Mouse (Mus musculus): ENCODE data around the gene Cnn2. TPM values are rescaled to one million over a fixed set of nuclear protein-coding genes. Genes with fewer than 3 reads are reported as not detected.

Gene Cnn2
- polyA plus RNA-seq, 1 experiment from 2014 or later, result 401 TPM

DNA sequence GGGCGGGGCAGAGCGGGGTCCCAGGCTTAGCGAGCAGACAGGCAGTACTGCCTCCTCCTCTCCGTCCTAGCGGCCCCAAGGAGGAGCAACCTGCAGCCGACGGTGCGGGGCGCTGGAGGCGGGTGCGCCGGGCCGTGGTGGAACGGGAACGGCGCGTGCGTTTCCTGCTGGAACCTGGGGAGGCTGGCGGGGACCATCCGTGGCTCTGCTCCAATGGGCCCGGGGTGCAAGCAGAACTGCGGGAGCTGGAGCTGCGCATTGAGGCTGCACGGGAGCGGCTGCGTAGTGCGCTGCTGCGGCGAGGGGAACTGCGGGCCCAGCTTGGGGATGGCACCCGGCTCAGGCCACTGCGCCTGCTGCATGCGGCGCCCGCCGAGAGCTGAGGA, 11.7 kb upstream of the Cnn2 start:
- H3K4me3 ChIP-seq (ENCODE audit: low read length), result no peak overlapping the region
- peaks cover 2% of the 10 kb centered on the region; the same call in 1 of the 2 replicates for H3K9me3 ChIP-seq (ENCODE audit: control insufficient read depth, low read length)
- peaks cover 41% of the 10 kb centered on the region for H3K36me3 ChIP-seq (ENCODE audit: control insufficient read depth, insufficient read depth, low read length)
- no peak overlapping the region for H3K4me2 ChIP-seq (ENCODE audit: low read depth, low read length)
- 79% methylated on average over 36 of the region's 36 CpGs for WGBS
- H3K9ac ChIP-seq (ENCODE audit: low read length), result no peak overlapping the region
- H3K27me3 ChIP-seq (ENCODE audit: control insufficient read depth, insufficient read depth, low read depth, low read length), result peaks cover 6% of the 10 kb centered on the region
- 0 out of 2 replicates have a peak, but pooled peaks cover 3% of the 10 kb centered on the region for H3K4me1 ChIP-seq (replicated peaks; ENCODE audit: control insufficient read depth, insufficient read depth, low read length)
- no peak overlapping the region for H3K27ac ChIP-seq (ENCODE audit: low read length)
- no peak for ATAC-seq (ENCODE audit: low read depth)

- Histone ChIP-seq H3K4me3 (ENCODE audit: low read length) (no peak overlapping the region), H3K27ac (ENCODE audit: low read length) (no peak overlapping the region), H3K27me3 (ENCODE audit: control insufficient read depth, insufficient read depth, low read depth, low read length) (no peaks in the 10 kb centered on the region; the same call in 1 of the 2 replicates), H3K4me1 (replicated peaks; ENCODE audit: control insufficient read depth, insufficient read depth, low read length) (peaks cover 5% of the 10 kb centered on the region), H3K9me3 (ENCODE audit: control insufficient read depth, low read length) (peaks cover 2% of the 10 kb centered on the region; the same call in 1 of the 2 replicates), H3K9ac (ENCODE audit: low read length) (no peak overlapping the region), H3K4me2 (ENCODE audit: low read depth, low read length) (no peak overlapping the region), H3K36me3 (ENCODE audit: control insufficient read depth, insufficient read depth, low read length) (peaks cover 41% of the 10 kb centered on the region)
- ATAC-seq (ENCODE audit: low read depth), result no peak
- WGBS, result 85% methylated on average over 27 of the region's 28 CpGs
These were observed 11.1 kb upstream of the Cnn2 start for GRCm38 (mm10) chr10:79977324-79977723.

DNA sequence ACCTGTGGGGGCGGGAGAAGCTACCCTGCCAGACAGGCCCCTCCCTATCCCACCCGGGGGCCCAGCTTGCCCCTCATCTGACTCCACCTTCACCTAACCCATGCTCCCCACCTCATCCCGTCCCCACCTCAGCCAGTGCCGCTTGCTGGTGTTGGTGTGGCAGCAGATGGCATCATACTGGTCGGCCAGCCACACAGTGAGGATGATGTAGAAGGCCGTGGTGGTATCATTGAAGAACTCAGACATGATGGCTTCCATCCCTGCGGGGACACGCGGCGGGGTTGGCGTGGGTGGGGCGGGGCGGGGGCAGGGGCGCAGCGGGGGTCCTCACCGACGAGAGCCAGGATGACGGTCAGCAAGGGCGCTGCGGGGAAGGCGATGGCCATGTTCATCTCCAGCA, 10.3 kb upstream of the Cnn2 start:
- Histone ChIP-seq H3K9me3 (ENCODE audit: control insufficient read depth, low read length) (peaks cover 2% of the 10 kb centered on the region; the same call in 1 of the 2 replicates), H3K4me3 (ENCODE audit: low read length) (no peak overlapping the region), H3K9ac (ENCODE audit: low read length) (no peak overlapping the region), H3K27me3 (ENCODE audit: control insufficient read depth, insufficient read depth, low read depth, low read length) (no peaks in the 10 kb centered on the region; the same call in 1 of the 2 replicates), H3K36me3 (ENCODE audit: control insufficient read depth, insufficient read depth, low read length) (peaks cover 41% of the 10 kb centered on the region), H3K4me2 (ENCODE audit: low read depth, low read length) (no peak overlapping the region), H3K27ac (ENCODE audit: low read length) (no peak overlapping the region), H3K4me1 (replicated peaks; ENCODE audit: control insufficient read depth, insufficient read depth, low read length) (peaks cover 9% of the 10 kb centered on the region)
- ATAC-seq (ENCODE audit: low read depth), result no peak
- WGBS, result 90% methylated on average over 21 of the region's 21 CpGs

DNA sequence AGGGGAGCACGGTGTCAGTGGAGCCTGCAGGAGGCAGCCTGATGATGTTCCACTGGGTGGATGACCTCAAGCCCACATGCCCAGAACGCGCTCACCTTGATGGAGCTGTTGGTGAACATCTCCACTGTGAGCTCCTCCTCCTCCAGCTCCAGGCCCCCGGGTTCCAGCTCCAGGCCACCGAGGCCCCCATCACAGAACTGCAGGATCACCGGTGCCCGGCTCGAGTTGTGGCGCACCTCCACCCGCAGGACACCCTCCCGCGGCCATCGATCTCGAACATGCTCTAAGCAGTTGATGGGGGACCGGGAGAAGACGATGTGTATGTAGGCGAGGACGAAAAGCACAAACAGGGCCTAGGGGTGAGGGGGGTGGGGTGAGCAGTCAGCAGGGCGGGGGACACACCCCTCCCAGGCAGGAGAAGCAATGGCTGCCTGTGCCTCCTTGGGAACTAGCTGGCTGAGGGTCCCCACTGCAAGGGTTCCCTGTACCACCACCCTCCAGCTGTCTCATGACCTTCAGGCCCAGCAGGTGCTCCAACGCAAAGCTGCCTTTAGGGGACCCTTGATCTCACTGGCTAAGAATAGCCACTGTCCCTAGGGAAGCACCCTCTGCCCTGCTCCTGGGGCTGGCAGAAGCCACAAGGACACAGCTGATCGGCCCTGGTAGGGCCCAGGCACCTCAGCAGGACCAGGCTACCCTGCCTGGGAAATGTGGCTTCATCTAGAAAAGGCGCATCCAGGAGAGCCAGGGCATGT, 8.8 kb upstream of the Cnn2 start:
- peaks cover 41% of the 10 kb centered on the region for H3K36me3 ChIP-seq (ENCODE audit: control insufficient read depth, insufficient read depth, low read length)

GRCm38 (mm10) chr10:79983205-79983604, 5.2 kb upstream of the Cnn2 start:
- ATAC-seq (ENCODE audit: low read depth), result no peak
- Histone ChIP-seq H3K27ac (ENCODE audit: low read length) (peak overlapping the region; percentile 32; the same call in 1 of the 2 replicates), H3K27me3 (ENCODE audit: control insufficient read depth, insufficient read depth, low read depth, low read length) (no peaks in the 10 kb centered on the region), H3K9ac (ENCODE audit: low read length) (peak overlapping the region; percentile 96), H3K4me3 (ENCODE audit: low read length) (peak overlapping the region; percentile 80), H3K9me3 (ENCODE audit: control insufficient read depth, low read length) (no peaks in the 10 kb centered on the region), H3K4me2 (ENCODE audit: low read depth, low read length) (peak overlapping the region; percentile 95), H3K4me1 (replicated peaks; ENCODE audit: control insufficient read depth, insufficient read depth, low read length) (peaks cover 38% of the 10 kb centered on the region), H3K36me3 (ENCODE audit: control insufficient read depth, insufficient read depth, low read length) (peaks cover 12% of the 10 kb centered on the region)
- 66% methylated on average over 5 of the region's 5 CpGs for WGBS

More for the DNA sequence above, 8.8 kb upstream of the Cnn2 start:
- Histone ChIP-seq H3K9me3 (ENCODE audit: control insufficient read depth, low read length) (peaks cover 2% of the 10 kb centered on the region; the same call in 1 of the 2 replicates), H3K9ac (ENCODE audit: low read length) (no peak overlapping the region), H3K4me2 (ENCODE audit: low read depth, low read length) (no peak overlapping the region), H3K4me1 (replicated peaks; ENCODE audit: control insufficient read depth, insufficient read depth, low read length) (peaks cover 14% of the 10 kb centered on the region), H3K27ac (ENCODE audit: low read length) (no peak overlapping the region), H3K27me3 (ENCODE audit: control insufficient read depth, insufficient read depth, low read depth, low read length) (no peaks in the 10 kb centered on the region), H3K4me3 (ENCODE audit: low read length) (no peak overlapping the region)
- 91% methylated on average over 22 of the region's 22 CpGs for WGBS
- no peak for ATAC-seq (ENCODE audit: low read depth)

DNA sequence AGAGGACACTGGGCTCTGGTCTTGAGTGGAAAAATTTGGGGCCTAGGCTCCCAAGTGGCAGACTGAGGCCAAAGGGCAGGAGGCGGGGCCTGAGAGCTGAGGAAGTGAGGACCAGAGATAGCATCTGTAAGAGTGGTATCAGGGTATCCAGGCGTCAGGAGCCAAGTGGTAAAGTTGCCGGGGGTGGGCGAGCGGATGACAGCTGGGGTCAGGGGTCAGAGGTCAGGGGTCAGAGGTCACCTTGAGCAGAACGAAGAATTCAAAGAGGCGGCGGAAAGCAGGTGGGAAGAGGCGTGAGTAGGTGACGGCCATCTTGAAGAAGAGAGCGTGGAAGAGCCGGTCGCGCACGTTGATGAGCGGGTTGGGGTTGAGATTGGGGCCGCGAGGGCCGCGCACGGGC, 4.7 kb upstream of the Cnn2 start:
- Histone ChIP-seq H3K36me3 (ENCODE audit: control insufficient read depth, insufficient read depth, low read length) (peaks cover 7% of the 10 kb centered on the region), H3K9me3 (ENCODE audit: control insufficient read depth, low read length) (no peaks in the 10 kb centered on the region), H3K27ac (ENCODE audit: low read length) (peak overlapping the region; percentile 98), H3K4me1 (replicated peaks; ENCODE audit: control insufficient read depth, insufficient read depth, low read length) (peaks cover 38% of the 10 kb centered on the region), H3K9ac (ENCODE audit: low read length) (peak overlapping the region; percentile 96), H3K4me2 (ENCODE audit: low read depth, low read length) (peak overlapping the region; percentile 95), H3K4me3 (ENCODE audit: low read length) (peak overlapping the region; percentile 80), H3K27me3 (ENCODE audit: control insufficient read depth, insufficient read depth, low read depth, low read length) (no peaks in the 10 kb centered on the region)
- ATAC-seq (ENCODE audit: low read depth), result no peak
- WGBS, result 0% methylated on average over 20 of the region's 21 CpGs

GRCm38 (mm10) chr10:79984195-79984816, 4.1 kb upstream of the Cnn2 start, which contains the start of gene Tmem259:
Gene Tmem259 (minus strand): TSS chr10:79984330.
- WGBS, result under 1% methylated on average over 45 of the region's 49 CpGs
- Histone ChIP-seq H3K4me3 (ENCODE audit: low read length) (peak within 1 kb of the TSS; percentile 80), H3K4me1 (replicated peaks; ENCODE audit: control insufficient read depth, insufficient read depth, low read length) (peaks cover 40% of the 10 kb centered on the region), H3K27me3 (ENCODE audit: control insufficient read depth, insufficient read depth, low read depth, low read length) (no peaks in the 10 kb centered on the region), H3K4me2 (ENCODE audit: low read depth, low read length) (peak within 1 kb of the TSS; percentile 95), H3K27ac (ENCODE audit: low read length) (peak within 1 kb of the TSS; percentile 98), H3K9ac (ENCODE audit: low read length) (peak within 1 kb of the TSS; percentile 96), H3K36me3 (ENCODE audit: control insufficient read depth, insufficient read depth, low read length) (0 out of 2 replicates have a peak, but pooled peaks cover 2% of the 10 kb centered on the region), H3K9me3 (ENCODE audit: control insufficient read depth, low read length) (no peaks in the 10 kb centered on the region)
- peak; percentile 65 for ATAC-seq (ENCODE audit: low read depth)

DNA sequence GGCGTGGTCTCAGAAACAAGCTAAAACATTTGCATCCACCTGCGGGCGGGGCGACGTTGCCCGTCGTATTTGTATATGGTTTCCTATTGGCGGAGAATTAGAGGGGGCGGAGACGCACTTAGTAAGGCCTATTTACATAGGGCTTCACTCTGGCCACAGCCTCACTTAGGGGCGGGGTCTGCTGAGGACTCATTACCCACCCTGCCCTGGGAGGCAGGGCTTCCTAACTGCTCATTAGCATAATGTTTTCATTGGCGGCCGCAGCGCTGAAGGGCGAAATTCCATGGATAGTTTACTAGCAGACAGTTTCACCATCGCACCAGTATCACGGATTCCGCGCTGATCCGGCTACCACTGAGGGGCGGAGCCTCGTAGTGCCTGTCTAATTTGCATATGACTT, 3.5 kb upstream of the Cnn2 start:
- H3K4me1 ChIP-seq (replicated peaks; ENCODE audit: control insufficient read depth, insufficient read depth, low read length), result peaks cover 46% of the 10 kb centered on the region
- H3K27me3 ChIP-seq (ENCODE audit: control insufficient read depth, insufficient read depth, low read depth, low read length), result no peaks in the 10 kb centered on the region
- H3K27ac ChIP-seq (ENCODE audit: low read length), result peak overlapping the region; percentile 98
- peak; percentile 91 for ATAC-seq (ENCODE audit: low read depth)
- 0 out of 2 replicates have a peak, but pooled peaks cover 2% of the 10 kb centered on the region for H3K36me3 ChIP-seq (ENCODE audit: control insufficient read depth, insufficient read depth, low read length)
- H3K4me2 ChIP-seq (ENCODE audit: low read depth, low read length), result peak overlapping the region; percentile 95
- peak overlapping the region; percentile 96 for H3K9ac ChIP-seq (ENCODE audit: low read length)
- WGBS, result 0% methylated on average over 22 of the region's 22 CpGs
- peak overlapping the region; percentile 80 for H3K4me3 ChIP-seq (ENCODE audit: low read length)
- no peaks in the 10 kb centered on the region for H3K9me3 ChIP-seq (ENCODE audit: control insufficient read depth, low read length)
